ENCODE assay signal across 9 mouse cellular contexts in the genomic region with DNA sequence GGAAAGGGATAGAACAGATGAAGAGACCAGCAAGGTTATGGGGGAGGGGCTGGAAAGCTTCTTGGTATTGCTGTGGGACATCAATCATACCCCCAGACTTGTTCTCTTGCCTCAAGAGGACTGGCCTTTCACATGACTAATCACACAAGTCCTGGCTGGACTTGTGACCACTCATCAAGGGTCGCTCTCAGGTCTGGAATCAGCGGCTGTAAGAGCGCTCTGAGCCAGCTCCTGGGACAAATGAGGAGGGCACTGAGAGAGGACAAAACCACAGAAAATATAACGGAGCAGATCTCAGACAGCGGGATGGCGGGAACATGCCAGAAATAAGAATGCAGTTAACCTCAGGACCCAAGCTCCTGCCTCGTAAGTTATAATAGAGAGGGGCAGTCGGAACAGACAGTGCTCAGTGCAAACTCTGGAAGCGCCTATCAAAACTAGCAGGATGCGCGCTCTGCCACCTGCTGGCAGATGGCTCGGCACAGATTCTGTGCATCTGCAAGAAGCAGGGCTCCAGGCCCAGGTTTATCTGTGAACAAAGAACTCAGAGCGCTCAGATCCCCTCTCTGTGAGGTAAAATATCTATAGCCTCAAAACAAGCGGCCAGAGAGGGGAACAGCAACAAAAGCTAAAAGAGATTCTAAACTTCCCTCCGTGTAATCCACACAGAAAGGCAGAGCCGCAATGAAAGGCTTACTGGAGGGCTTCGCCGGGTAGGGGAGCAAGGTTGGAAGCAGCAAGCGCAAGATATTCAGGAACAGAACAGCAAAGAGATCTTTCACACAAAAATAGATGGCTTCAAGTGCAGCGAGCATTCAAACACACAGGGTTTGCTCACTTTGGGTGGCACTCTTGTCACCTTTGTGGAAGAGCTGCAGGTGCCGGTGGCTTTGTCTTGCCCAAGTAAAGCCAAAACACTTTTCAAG.
A peak's percentile ranks its signal among the peaks of the same experiment; 100 is the strongest.
DNase-seq lines count a peak whose midpoint lies in the region; ATAC-seq and TF ChIP-seq lines count a peak whose summit lies in the region.
"Had no signal": no experiment of that assay in that cellular context is flagged by ENCODE, and none has a peak within 500 bp of the region (broad histone marks: within the 10 kb centered on the region; RNA-seq: fewer than 3 reads in every experiment).

No protein-coding gene starts in this region.

- no peak overlapping the region for H3K9ac ChIP-seq in kidney, embryonic 15.5 days
- H3K9ac ChIP-seq in limb, embryonic 14.5 days (ENCODE audit: low read depth, low read length, severe bottlenecking): no peak overlapping the region
- no peak overlapping the region for H3K9ac ChIP-seq in neural tube, embryonic 14.5 days (replicated peaks; ENCODE audit: low read depth, low read length)
- H3K9ac ChIP-seq: liver, embryonic 15.5 days had no signal

- ATAC-seq in kidney, embryonic 15.5 days (replicated peaks; ENCODE audit: low FRiP score): peak; percentile 55; the same call in 1 of the 2 replicates
- ATAC-seq in limb, embryonic 14.5 days (ENCODE audit: low FRiP score, low read depth): no peak
- peak; percentile 92 for ATAC-seq in neural tube, embryonic 14.5 days (ENCODE audit: low read depth)

- intact Hi-C loops in gastrocnemius, postnatal 14 days (cut with DNase I; ENCODE audit: low total_unique reads): loop anchor here (10.0 kb wide), 1 partner anchor 226 kb away; no protein-coding TSS in a partner anchor

- no peak overlapping the region for H3K4me3 ChIP-seq in heart, embryonic 10.5 days
- no peak overlapping the region for H3K4me3 ChIP-seq in kidney, embryonic 15.5 days (replicated peaks)
- H3K4me3 ChIP-seq in limb, embryonic 14.5 days (replicated peaks; ENCODE audit: low read length): no peak overlapping the region
- no peak overlapping the region for H3K4me3 ChIP-seq in neural tube, embryonic 14.5 days (ENCODE audit: low read depth, low read length)
- H3K4me3 ChIP-seq: liver, embryonic 15.5 days had no signal

- no peaks in the 10 kb centered on the region for H3K27me3 ChIP-seq in heart, embryonic 10.5 days (ENCODE audit: insufficient read depth, poor library complexity, severe bottlenecking)
- no peaks in the 10 kb centered on the region for H3K27me3 ChIP-seq in kidney, embryonic 15.5 days
- H3K27me3 ChIP-seq in limb, embryonic 14.5 days (ENCODE audit: control insufficient read depth, insufficient read depth, low read length): no peaks in the 10 kb centered on the region
- H3K27me3 ChIP-seq in neural tube, embryonic 14.5 days (ENCODE audit: control insufficient read depth, insufficient read depth, low read length): no peaks in the 10 kb centered on the region
- H3K27me3 ChIP-seq: liver, embryonic 15.5 days had no signal

- WGBS in heart, embryonic 10.5 days: 46% methylated on average over 21 of the region's 21 CpGs
- 45% methylated on average over 21 of the region's 21 CpGs for WGBS in kidney, embryonic 15.5 days
- 47% methylated on average over 21 of the region's 21 CpGs for WGBS in limb, embryonic 14.5 days
- 38% methylated on average over 21 of the region's 21 CpGs for WGBS in neural tube, embryonic 14.5 days

- TF ChIP-seq POLR2A in limb, embryonic 14.5 days (IDR thresholded peaks at IDR 0.05; ENCODE audit: borderline replicate concordance, extremely low read depth, insufficient read depth, insufficient read length): no peak

- H3K36me3 ChIP-seq in heart, embryonic 10.5 days: no peaks in the 10 kb centered on the region
- H3K36me3 ChIP-seq in kidney, embryonic 15.5 days: no peaks in the 10 kb centered on the region
- H3K36me3 ChIP-seq in limb, embryonic 14.5 days (ENCODE audit: control insufficient read depth, insufficient read depth, low read length): no peaks in the 10 kb centered on the region
- no peaks in the 10 kb centered on the region for H3K36me3 ChIP-seq in neural tube, embryonic 14.5 days (ENCODE audit: control insufficient read depth, insufficient read depth, low read length)
- H3K36me3 ChIP-seq: liver, embryonic 15.5 days had no signal

- no peaks in the 10 kb centered on the region for H3K9me3 ChIP-seq in heart, embryonic 10.5 days
- H3K9me3 ChIP-seq in kidney, embryonic 15.5 days (replicated peaks): no peaks in the 10 kb centered on the region
- H3K9me3 ChIP-seq in limb, embryonic 14.5 days (ENCODE audit: control insufficient read depth, low read length): no peaks in the 10 kb centered on the region
- H3K9me3 ChIP-seq in neural tube, embryonic 14.5 days (ENCODE audit: control insufficient read depth, low read length): no peaks in the 10 kb centered on the region
- H3K9me3 ChIP-seq: liver, embryonic 15.5 days had no signal

- no peaks in the 10 kb centered on the region for H3K4me1 ChIP-seq in heart, embryonic 10.5 days
- peaks cover 11% of the 10 kb centered on the region; the same call in 1 of the 2 replicates for H3K4me1 ChIP-seq in kidney, embryonic 15.5 days
- peaks cover 7% of the 10 kb centered on the region for H3K4me1 ChIP-seq in limb, embryonic 14.5 days (ENCODE audit: control insufficient read depth, insufficient read depth, low read length)
- no peaks in the 10 kb centered on the region for H3K4me1 ChIP-seq in neural tube, embryonic 14.5 days (ENCODE audit: control insufficient read depth, insufficient read depth, low read length)
- H3K4me1 ChIP-seq: liver, embryonic 15.5 days had no signal

- H3K4me2 ChIP-seq in kidney, embryonic 15.5 days: 0 out of 2 replicates have a peak overlapping the region, but pooled peaks have one; percentile 27
- no peak overlapping the region for H3K4me2 ChIP-seq in limb, embryonic 14.5 days (replicated peaks; ENCODE audit: low read depth, low read length, severe bottlenecking)
- no peak overlapping the region for H3K4me2 ChIP-seq in neural tube, embryonic 14.5 days (ENCODE audit: low read depth, low read length)
- H3K4me2 ChIP-seq: liver, embryonic 15.5 days had no signal

- H3K27ac ChIP-seq in heart, embryonic 10.5 days: no peak overlapping the region
- H3K27ac ChIP-seq in kidney, embryonic 15.5 days: no peak overlapping the region
- H3K27ac ChIP-seq in limb, embryonic 14.5 days (replicated peaks; ENCODE audit: low read depth, low read length): no peak overlapping the region
- no peak overlapping the region for H3K27ac ChIP-seq in neural tube, embryonic 14.5 days (ENCODE audit: low read depth, low read length)
- H3K27ac ChIP-seq: liver, embryonic 15.5 days had no signal

- peak; percentile 37 to 72 for DNase-seq in heart, adult 18-20 months
- no peak for DNase-seq in heart, embryonic 10.5 days (ENCODE audit: low spot score)
- DNase-seq in cerebellum, postnatal 36 days: peak; percentile 71 to 74
- peak; percentile 46 for DNase-seq in gastrocnemius, postnatal 14 days
- peak; percentile 48 for DNase-seq in limb, embryonic 14.5 days (ENCODE audit: low spot score)
- peak; percentile 65 for DNase-seq in urinary bladder, postnatal 14 days (ENCODE audit: low spot score)
